ENCODE assay signal across 8 mouse cellular contexts in genomic region chr8:88520381-88520780, GRCm38 (mm10). TPM values are rescaled to one million over a fixed set of nuclear protein-coding genes. Genes with fewer than 3 reads are reported as not detected.
DNase-seq lines count a peak whose midpoint lies in the region; ATAC-seq lines count a peak whose summit lies in the region.

No protein-coding gene starts in this region.

- peak overlapping the region; percentile 99 for H3K4me2 ChIP-seq in intestine, embryonic 15.5 days (replicated peaks)

- DNase-seq in gastrocnemius, postnatal 25 days, result peak; percentile 14
- DNase-seq in gastrocnemius, adult 8-10 months (ENCODE audit: low spot score in 2 of 2), result no peak
- peak; percentile 3 to 12 for DNase-seq in B cell, adult 2 months
- DNase-seq in neural tube, embryonic 10.5 days (ENCODE audit: extremely low spot score, low spot score), result peak; percentile 37
- no peak for DNase-seq in spleen, postnatal 36 days (ENCODE audit: low spot score in 2 of 2)
- DNase-seq in layer of hippocampus, adult 9-10 months (ENCODE audit: low spot score), result no peak

- 20% methylated on average over 13 of the region's 13 CpGs for WGBS in intestine, embryonic 15.5 days

- H3K4me3 ChIP-seq in intestine, embryonic 15.5 days (replicated peaks), result peak overlapping the region; percentile 76; the same call in 1 of the 2 replicates

- H3K4me1 ChIP-seq in intestine, embryonic 15.5 days (replicated peaks), result peaks cover 33% of the 10 kb centered on the region

- ATAC-seq in common myeloid progenitor, adult 5-6 weeks (replicated peaks; ENCODE audit: low read depth, poor library complexity, severe bottlenecking), result peak; percentile 3; the same call in 1 of the 2 replicates
- no peak for ATAC-seq in intestine, embryonic 15.5 days

- no peaks in the 10 kb centered on the region for H3K9me3 ChIP-seq in intestine, embryonic 15.5 days

- no peaks in the 10 kb centered on the region for H3K36me3 ChIP-seq in intestine, embryonic 15.5 days

- H3K9ac ChIP-seq in intestine, embryonic 15.5 days, result no peak overlapping the region

- no peak overlapping the region for H3K27ac ChIP-seq in intestine, embryonic 15.5 days

- peaks cover 13% of the 10 kb centered on the region for H3K27me3 ChIP-seq in intestine, embryonic 15.5 days (replicated peaks)

RNA-seq across cellular contexts. Expression of gene Nkd1, which starts 0.8 kb away (rescaled TPM):
- 1 to 10 TPM; 1.5 to 2.5 TPM for total RNA-seq in gastrocnemius, postnatal 25 days (2021)
- total RNA-seq in gastrocnemius, adult 8-10 months (2022), result 1 to 10 TPM in 3 of 4 experiments, under 1 TPM in 1; 0.97 to 1.5 (median 1.4) TPM
- not detected in 2 replicates for total RNA-seq in common myeloid progenitor, adult 5-6 weeks (2017)
- 33.1 and 34.9 TPM in 2 replicates for polyA plus RNA-seq in intestine, embryonic 15.5 days (2015; fragmentation: Nextera tagmentation; extraction: Ambion mirVana)

Comparison
In these comparisons a context has a peak if more than half of its experiments do, and no peak if none do; other contexts are left out.
1. DNase-seq: peak in gastrocnemius, postnatal 25 days (single experiment), B cell, adult 2 months (2 of 2) and neural tube, embryonic 10.5 days (single experiment); none in gastrocnemius, adult 8-10 months (0 of 2), spleen, postnatal 36 days (0 of 2) and layer of hippocampus, adult 9-10 months (single experiment).